Comparison of ENCODE assay signal across 7 mouse cellular contexts in genomic region chr12:59218640-59219321, GRCm38 (mm10). TPM values are rescaled to one million over a fixed set of nuclear protein-coding genes. Genes with fewer than 3 reads are reported as not detected.
A peak's percentile ranks its signal among the peaks of the same experiment; 100 is the strongest.
DNase-seq lines count a peak whose midpoint lies in the region; ATAC-seq and TF ChIP-seq lines count a peak whose summit lies in the region.

No protein-coding gene starts in this region.

- H3K4me3 ChIP-seq in heart, postnatal 0 days (ENCODE audit: low read depth, low read length) = peak overlapping the region; percentile 100

- H3K36me3 ChIP-seq in heart, postnatal 0 days (replicated peaks; ENCODE audit: control insufficient read depth, insufficient read depth, low read length) = no peaks in the 10 kb centered on the region

- peak overlapping the region; percentile 98 for H3K4me2 ChIP-seq in heart, postnatal 0 days (ENCODE audit: low read depth, low read length)

- ATAC-seq in erythroid progenitor cell, adult 5-6 weeks (replicated peaks; ENCODE audit: low FRiP score, poor library complexity, severe bottlenecking) = peak; percentile 41
- ATAC-seq in heart, postnatal 0 days (ENCODE audit: insufficient read depth, low read depth) = peak; percentile 13

- H3K27me3 ChIP-seq in heart, postnatal 0 days (ENCODE audit: control insufficient read depth, insufficient read depth, low read length) = no peaks in the 10 kb centered on the region

- TF ChIP-seq EP300 in heart, postnatal 0 days (IDR thresholded peaks at IDR 0.05; ENCODE audit: low read depth) = no peak

- H3K9me3 ChIP-seq in heart, postnatal 0 days (replicated peaks; ENCODE audit: control insufficient read depth, low read length) = no peaks in the 10 kb centered on the region

- peaks cover 15% of the 10 kb centered on the region for H3K4me1 ChIP-seq in heart, postnatal 0 days (ENCODE audit: control insufficient read depth, insufficient read depth)

- TF ChIP-seq CTCF in heart, postnatal 0 days (IDR thresholded peaks at IDR 0.05; ENCODE audit: low read depth) = no peak

- under 1% methylated on average over 66 of the region's 69 CpGs for WGBS in heart, postnatal 0 days

- H3K27ac ChIP-seq in heart, postnatal 0 days (ENCODE audit: low read depth) = peak overlapping the region; percentile 96

- DNase-seq in ES-CJ7 (ENCODE audit: low read depth, low spot score) = peak; percentile 32
- peak; percentile 65 for DNase-seq in adrenal gland, postnatal 14 days
- DNase-seq in heart, postnatal 0 days (ENCODE audit: low spot score) = peak; percentile 32
- DNase-seq in layer of hippocampus, postnatal 10 days (ENCODE audit: low spot score in 2 of 2) = peak; percentile 62 to 70
- DNase-seq in lung, postnatal 14 days = peak; percentile 14
- DNase-seq in right cerebral cortex, adult 2 months (ENCODE audit: low spot score in 2 of 2) = peak; percentile 47 to 54

- peak overlapping the region; percentile 94 for H3K9ac ChIP-seq in heart, postnatal 0 days (replicated peaks; ENCODE audit: low read depth, low read length)

RNA-seq across cellular contexts. Expression of gene Fbxo33, which starts 0.7 kb away (rescaled TPM):
- total RNA-seq in adrenal gland, postnatal 14 days (2021) = 26.1 and 29.1 TPM in 2 replicates
- total RNA-seq in erythroid progenitor cell, adult 5-6 weeks (2015; ENCODE audit: low replicate concordance) = 54.1 and 60.5 TPM in 2 replicates
- total RNA-seq in erythroid progenitor cell, adult 5-6 weeks (2017; ENCODE audit: low replicate concordance) = 20.7 and 21.2 TPM in 2 replicates
- total RNA-seq in heart, postnatal 0 days (2014; rRNA removed; ENCODE audit: low replicate concordance) = 9.7 and 22.3 TPM in 2 replicates
- polyA plus RNA-seq in heart, postnatal 0 days (2015; fragmentation: Nextera tagmentation; extraction: Ambion mirVana) = 3.6 and 5.5 TPM in 2 replicates
- 10 to 100 TPM; 19.1 to 20.6 TPM for total RNA-seq in layer of hippocampus, postnatal 10 days (2021)

Comparison
In these comparisons a context has a peak if more than half of its experiments do, and no peak if none do; other contexts are left out.
1. Peak in every context shown above with its lines: DNase-seq, ATAC-seq, H3K4me3 ChIP-seq and H3K27ac ChIP-seq.
2. DNase-seq: peak in every context shown above with its lines; median percentile 66 in layer of hippocampus, postnatal 10 days; 65 in adrenal gland, postnatal 14 days; 50 in right cerebral cortex, adult 2 months; 32 in ES-CJ7; 32 in heart, postnatal 0 days; 14 in lung, postnatal 14 days.